Mouse (Mus musculus): ENCODE measurements around the gene Plekhh3. TPM values are rescaled to one million over a fixed set of nuclear protein-coding genes. Genes with fewer than 3 reads are reported as not detected.

Gene Plekhh3
- total RNA-seq, 1 experiment = 3.4 TPM

DNA sequence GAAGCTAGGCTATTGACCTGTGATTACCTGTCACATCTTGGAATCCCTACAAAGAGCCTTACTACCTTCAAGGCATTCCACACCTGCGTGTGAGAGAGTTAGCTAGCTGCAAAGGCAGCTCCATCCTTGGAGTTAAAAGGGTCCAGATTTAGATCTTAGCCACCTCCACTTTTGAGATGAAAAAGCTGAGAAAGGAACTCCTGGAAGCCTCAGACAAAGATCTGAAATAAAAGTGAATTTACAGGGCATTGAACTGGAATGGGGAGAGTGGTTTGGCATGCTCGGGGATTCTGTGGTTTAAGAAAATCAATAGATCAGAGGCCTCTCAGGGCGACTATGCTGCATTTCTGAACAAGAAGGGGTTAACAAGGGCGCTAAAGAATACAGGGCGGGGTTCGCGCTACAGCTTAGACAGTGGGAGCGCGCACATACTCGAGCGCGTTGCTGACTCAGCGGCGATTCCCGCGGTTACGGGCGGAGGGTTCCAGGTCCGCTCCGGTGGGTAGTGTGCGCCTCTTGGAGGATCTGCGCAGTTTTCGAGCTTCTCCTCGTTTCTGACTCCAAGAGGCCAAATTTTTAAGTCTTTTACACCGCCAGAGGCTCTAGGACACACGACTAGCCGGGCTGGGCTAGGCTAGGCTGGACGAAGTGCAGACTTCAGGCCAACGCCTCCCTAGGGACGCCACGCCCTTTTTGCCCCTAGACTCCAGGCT is 726 bp upstream of the Plekhh3 start:
- in situ Hi-C loops (cut with MboI; ENCODE audit: low sequenced_read_pairs in 2 of 2, unreplicated experiment in 2 of 2) = no loop called here
- Histone ChIP-seq H3K27ac (ENCODE audit: insufficient read depth, low read depth, low read length, poor library complexity, severe bottlenecking) (no peak overlapping the region), H3K9ac (ENCODE audit: insufficient read depth, low read depth, low read length, poor library complexity, severe bottlenecking) (peak overlapping the region; percentile 47), H3K9me3 (ENCODE audit: control insufficient read depth, insufficient read depth, low read depth, low read length) (no peaks in the 10 kb centered on the region), H3K36me3 (ENCODE audit: control insufficient read depth, insufficient read depth, low read length, poor library complexity, severe bottlenecking) (peaks cover 2% of the 10 kb centered on the region; the same call in 1 of the 2 replicates), H3K4me1 (ENCODE audit: control insufficient read depth in 2 of 2, insufficient read depth in 2 of 2, low read length in 2 of 2, poor library complexity in 1 of 2) (peaks cover 0 to 7% of the 10 kb centered on the region in 2 experiments; a peak in 1 of 4 replicates), H3K4me3 (ENCODE audit: insufficient read depth in 1 of 2, low read depth in 1 of 2, low read length in 2 of 2, poor library complexity in 1 of 2, severe bottlenecking in 1 of 2) (peak overlapping the region; percentile 60 to 65)
- TF ChIP-seq ZC3H11A (IDR thresholded peaks at IDR 0.05; ENCODE audit: borderline replicate concordance, low read depth, low read length) (no peak), CHD2 (IDR thresholded peaks at IDR 0.05; ENCODE audit: low read depth, low read length) (no peak), ZNF384 (IDR thresholded peaks at IDR 0.05; ENCODE audit: low read depth, low read length) (no peak), MAFK (IDR thresholded peaks at IDR 0.05; ENCODE audit: insufficient read depth, low read depth, low read length) (peak; percentile 98), HCFC1 (IDR thresholded peaks at IDR 0.05; ENCODE audit: borderline replicate concordance, insufficient read depth, low read length) (no peak)
- peak; percentile 74 for DNase-seq (ENCODE audit: low read depth, low spot score)

DNA sequence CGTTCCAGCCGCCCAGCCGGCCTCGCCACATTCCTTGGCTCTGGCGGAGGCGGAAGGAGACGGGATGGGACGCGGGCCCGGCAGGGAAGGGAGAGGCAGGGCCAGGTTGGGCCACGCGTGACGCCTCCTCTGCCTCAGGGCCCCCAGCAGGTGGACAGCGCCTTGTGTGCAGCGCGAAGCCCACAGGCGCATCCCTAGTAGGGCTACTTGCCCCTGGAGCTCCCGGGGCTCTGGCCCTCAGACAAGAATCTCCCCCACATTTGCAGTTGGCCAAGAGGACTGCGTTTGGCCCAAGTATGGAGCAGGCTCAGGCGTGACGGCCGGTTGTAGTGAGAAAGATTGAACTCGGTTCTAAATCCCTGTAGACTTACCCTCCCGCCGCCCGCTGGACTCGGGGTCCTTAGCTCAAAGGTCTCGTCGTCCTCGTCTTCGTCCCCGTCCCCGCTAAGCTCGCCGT is 769 bp downstream of the Plekhh3 start, which contains the start of gene Cntnap1:
TSS of gene Cntnap1 (plus strand) at position 170 of the 457 bp plus-strand sequence.
- TF ChIP-seq MAFK (IDR thresholded peaks at IDR 0.05; ENCODE audit: insufficient read depth, low read depth, low read length) (no peak), ZNF384 (IDR thresholded peaks at IDR 0.05; ENCODE audit: low read depth, low read length) (no peak), ZC3H11A (IDR thresholded peaks at IDR 0.05; ENCODE audit: borderline replicate concordance, low read depth, low read length) (no peak), HCFC1 (IDR thresholded peaks at IDR 0.05; ENCODE audit: borderline replicate concordance, insufficient read depth, low read length) (no peak), CHD2 (IDR thresholded peaks at IDR 0.05; ENCODE audit: low read depth, low read length) (no peak)
- no peak within 1 kb of the TSS for H3K27ac ChIP-seq (ENCODE audit: insufficient read depth, low read depth, low read length, poor library complexity, severe bottlenecking)
- H3K9me3 ChIP-seq (ENCODE audit: control insufficient read depth, insufficient read depth, low read depth, low read length) = no peaks in the 10 kb centered on the region
- peaks cover 2% of the 10 kb centered on the region; the same call in 1 of the 2 replicates for H3K36me3 ChIP-seq (ENCODE audit: control insufficient read depth, insufficient read depth, low read length, poor library complexity, severe bottlenecking)
- peak within 1 kb of the TSS; percentile 78 to 96 for H3K4me3 ChIP-seq (ENCODE audit: insufficient read depth in 1 of 2, low read depth in 1 of 2, low read length in 2 of 2, poor library complexity in 1 of 2, severe bottlenecking in 1 of 2)
- no peak for DNase-seq (ENCODE audit: low read depth, low spot score)
- peak within 1 kb of the TSS; percentile 67 for H3K9ac ChIP-seq (ENCODE audit: insufficient read depth, low read depth, low read length, poor library complexity, severe bottlenecking)
- in situ Hi-C loops (cut with MboI; ENCODE audit: low sequenced_read_pairs in 2 of 2, unreplicated experiment in 2 of 2) = no loop called here
- H3K4me1 ChIP-seq (ENCODE audit: control insufficient read depth in 2 of 2, insufficient read depth in 2 of 2, low read length in 2 of 2, poor library complexity in 1 of 2) = peaks cover 0 to 7% of the 10 kb centered on the region in 2 experiments; a peak in 1 of 4 replicates

- H3K27ac ChIP-seq (ENCODE audit: insufficient read depth, low read depth, low read length, poor library complexity, severe bottlenecking) = no peak overlapping the region
- no peak overlapping the region for H3K9ac ChIP-seq (ENCODE audit: insufficient read depth, low read depth, low read length, poor library complexity, severe bottlenecking)
- in situ Hi-C loops (cut with MboI; ENCODE audit: low sequenced_read_pairs in 2 of 2, unreplicated experiment in 2 of 2) = no loop called here
- peak overlapping the region; percentile 78 to 96; a peak in 3 of 4 replicates for H3K4me3 ChIP-seq (ENCODE audit: insufficient read depth in 1 of 2, low read depth in 1 of 2, low read length in 2 of 2, poor library complexity in 1 of 2, severe bottlenecking in 1 of 2)
- peaks cover 0 to 7% of the 10 kb centered on the region in 2 experiments; a peak in 1 of 4 replicates for H3K4me1 ChIP-seq (ENCODE audit: control insufficient read depth in 2 of 2, insufficient read depth in 2 of 2, low read length in 2 of 2, poor library complexity in 1 of 2)
- H3K36me3 ChIP-seq (ENCODE audit: control insufficient read depth, insufficient read depth, low read length, poor library complexity, severe bottlenecking) = peaks cover 2% of the 10 kb centered on the region; the same call in 1 of the 2 replicates
- no peak for TF ChIP-seq ZNF384 (IDR thresholded peaks at IDR 0.05; ENCODE audit: low read depth, low read length)
- TF ChIP-seq MAFK (IDR thresholded peaks at IDR 0.05; ENCODE audit: insufficient read depth, low read depth, low read length) = no peak
- TF ChIP-seq ZC3H11A (IDR thresholded peaks at IDR 0.05; ENCODE audit: borderline replicate concordance, low read depth, low read length) = no peak
- TF ChIP-seq CHD2 (IDR thresholded peaks at IDR 0.05; ENCODE audit: low read depth, low read length) = no peak
- no peak for TF ChIP-seq HCFC1 (IDR thresholded peaks at IDR 0.05; ENCODE audit: borderline replicate concordance, insufficient read depth, low read length)
- no peak for DNase-seq (ENCODE audit: low read depth, low spot score)
- H3K9me3 ChIP-seq (ENCODE audit: control insufficient read depth, insufficient read depth, low read depth, low read length) = no peaks in the 10 kb centered on the region
These were observed 1.6 kb downstream of the Plekhh3 start for GRCm38 (mm10) chr11:101169301-101170107.

DNA sequence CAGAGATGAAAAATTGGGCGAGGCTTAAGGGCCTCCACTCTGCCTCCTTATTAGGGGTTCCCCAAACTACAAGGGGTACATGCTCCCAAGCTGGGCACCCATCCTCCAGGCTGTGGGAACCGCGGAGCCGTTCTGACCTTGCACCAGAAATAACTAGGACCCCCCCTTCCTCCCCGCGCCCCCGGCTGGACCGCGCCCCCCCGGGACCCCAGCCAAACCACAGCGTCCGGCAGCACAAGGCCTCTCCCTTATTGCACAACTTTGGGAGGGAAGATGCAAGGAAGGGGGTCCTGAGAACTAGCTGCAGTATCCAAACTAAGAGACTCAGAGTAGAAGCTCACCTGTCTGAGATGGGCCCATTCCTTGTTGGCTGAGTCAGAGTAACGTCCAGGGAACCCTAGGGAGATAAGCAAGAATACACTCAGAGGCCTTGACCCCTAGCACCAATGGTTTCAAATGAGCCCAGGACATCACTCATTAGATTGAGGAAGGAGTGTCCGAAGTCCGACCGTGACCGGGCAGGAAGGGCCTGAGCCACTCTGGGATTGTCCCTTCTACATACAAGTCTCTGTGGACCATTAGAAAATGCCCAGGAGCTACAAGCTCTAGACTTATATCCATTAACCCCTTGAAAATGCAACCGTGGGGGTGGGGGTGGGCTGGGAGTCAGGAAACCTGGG is 2.7 kb downstream of the Plekhh3 start:
- in situ Hi-C loops (cut with MboI; ENCODE audit: low sequenced_read_pairs in 2 of 2, unreplicated experiment in 2 of 2) = no loop called here
- Histone ChIP-seq H3K4me1 (ENCODE audit: control insufficient read depth in 2 of 2, insufficient read depth in 2 of 2, low read length in 2 of 2, poor library complexity in 1 of 2) (peaks cover 0 to 10% of the 10 kb centered on the region in 2 experiments; a peak in 2 of 4 replicates), H3K9me3 (ENCODE audit: control insufficient read depth, insufficient read depth, low read depth, low read length) (no peaks in the 10 kb centered on the region), H3K9ac (ENCODE audit: insufficient read depth, low read depth, low read length, poor library complexity, severe bottlenecking) (no peak overlapping the region), H3K27ac (ENCODE audit: insufficient read depth, low read depth, low read length, poor library complexity, severe bottlenecking) (no peak overlapping the region), H3K36me3 (ENCODE audit: control insufficient read depth, insufficient read depth, low read length, poor library complexity, severe bottlenecking) (peaks cover 2% of the 10 kb centered on the region; the same call in 1 of the 2 replicates), H3K4me3 (ENCODE audit: insufficient read depth in 1 of 2, low read depth in 1 of 2, low read length in 2 of 2, poor library complexity in 1 of 2, severe bottlenecking in 1 of 2) (no peak overlapping the region)
- no peak for DNase-seq (ENCODE audit: low read depth, low spot score)
- no peak for TF ChIP-seq HCFC1 (IDR thresholded peaks at IDR 0.05; ENCODE audit: borderline replicate concordance, insufficient read depth, low read length)
- TF ChIP-seq CHD2 (IDR thresholded peaks at IDR 0.05; ENCODE audit: low read depth, low read length) = no peak
- TF ChIP-seq ZNF384 (IDR thresholded peaks at IDR 0.05; ENCODE audit: low read depth, low read length) = no peak
- TF ChIP-seq ZC3H11A (IDR thresholded peaks at IDR 0.05; ENCODE audit: borderline replicate concordance, low read depth, low read length) = no peak
- no peak for TF ChIP-seq MAFK (IDR thresholded peaks at IDR 0.05; ENCODE audit: insufficient read depth, low read depth, low read length)

All from ES-E14 (cell line).